Mouse (Mus musculus): Measurements from ENCODE around the gene Tsga10ip.

- TF ChIP-seq CTCF (IDR thresholded peaks at IDR 0.05; ENCODE audit: low read depth, low read length) (no peak), POLR2A (IDR thresholded peaks at IDR 0.05; ENCODE audit: extremely low read depth, insufficient read depth, low read length) (no peak)
These were observed 17.3 kb upstream of the Tsga10ip start for GRCm38 (mm10) chr19:5419630-5420029.
